Mouse (Mus musculus): ENCODE measurements around the gene Sap30bp. TPM values are rescaled to one million over a fixed set of nuclear protein-coding genes. Genes with fewer than 3 reads are reported as not detected.

Gene Sap30bp
- polyA plus RNA-seq, 1 experiment from 2014 or later, result 46.3 TPM

DNA sequence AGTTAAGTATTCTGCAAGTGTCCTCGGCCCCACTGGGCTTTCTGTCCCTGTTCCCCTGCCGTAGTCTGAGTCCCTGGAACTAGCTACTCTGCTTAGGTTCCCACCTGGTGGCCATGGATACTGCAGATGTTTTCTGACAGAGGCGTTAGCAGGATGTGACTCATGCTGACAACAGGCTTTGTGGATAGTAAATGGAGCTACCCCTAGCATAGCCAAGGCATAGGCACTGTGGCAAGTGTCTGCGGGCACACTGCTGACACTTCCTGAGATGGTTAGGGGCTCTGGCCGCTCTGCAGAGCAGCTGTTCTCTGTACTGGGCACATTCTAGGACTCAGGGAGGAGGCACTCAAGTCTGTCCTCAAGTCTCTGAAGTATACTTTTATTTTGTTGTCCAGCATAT is 21.6 kb downstream of the Sap30bp start:
- ATAC-seq (no peak), DNase-seq (ENCODE audit: low read depth, low spot score) (no peak)
- no peak for TF ChIP-seq CTCF (IDR thresholded peaks at IDR 0.05)
- in situ Hi-C loops (cut with MboI; ENCODE audit: low pct_unique_long_range_greater_than_20kb), result no loop called here
- no peaks in the 10 kb centered on the region for H3K27me3 ChIP-seq
- ChIA-PET POLR2A (interaction anchor here (0.6 kb wide), 1 partner anchor 15 kb away, joined by 3 read pairs; no protein-coding TSS in a partner anchor), CTCF (interaction anchor here (1.2 kb wide), 1 partner anchor 13 kb away, joined by 4 read pairs; no protein-coding TSS in a partner anchor)

DNA sequence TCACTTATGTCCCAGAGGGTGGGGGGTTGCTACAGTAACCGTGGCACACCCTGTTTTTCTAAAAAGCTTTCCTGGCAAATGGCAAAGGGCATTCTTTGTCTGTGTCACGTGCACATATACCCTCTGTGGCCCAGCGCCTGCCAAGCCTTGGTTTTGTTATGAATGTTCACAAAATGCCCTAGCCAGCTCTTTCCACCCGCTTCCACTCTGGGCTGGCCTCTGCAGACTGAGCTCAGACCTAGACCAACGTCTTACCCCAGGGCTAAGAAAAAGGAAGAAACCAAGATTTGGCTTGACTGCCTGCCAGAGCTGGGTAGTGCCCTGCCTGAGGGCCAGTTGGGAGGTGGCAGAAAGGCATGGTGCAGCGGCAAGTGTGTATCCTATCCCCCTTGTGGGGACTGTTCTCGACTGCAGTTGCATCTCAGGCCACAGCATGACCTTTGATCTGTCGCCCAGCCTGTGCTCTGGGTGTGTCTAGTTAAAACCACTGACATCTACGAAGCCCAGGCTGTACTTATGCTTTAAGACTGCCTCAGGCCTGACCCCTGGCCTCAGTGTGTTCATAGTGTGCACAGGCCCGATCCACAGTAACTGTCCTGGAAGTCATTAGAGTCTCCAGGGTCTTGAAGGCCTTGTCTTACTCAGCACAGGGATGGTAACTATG is 22.2 kb downstream of the Sap30bp start:
- DNase-seq (ENCODE audit: low read depth, low spot score), result no peak
- POLR2A ChIA-PET, result interaction anchor here (0.6 kb wide), 1 partner anchor 190 kb away, joined by 4 read pairs; the partner anchor contains the start of gene Tmem94
- in situ Hi-C loops (cut with MboI; ENCODE audit: low pct_unique_long_range_greater_than_20kb), result no loop called here
- no peak for ATAC-seq
- CTCF ChIA-PET, result interaction anchor here (1.2 kb wide), 1 partner anchor 13 kb away, joined by 4 read pairs; no protein-coding TSS in a partner anchor
- H3K27me3 ChIP-seq, result no peaks in the 10 kb centered on the region
- TF ChIP-seq CTCF (IDR thresholded peaks at IDR 0.05), result no peak

DNA sequence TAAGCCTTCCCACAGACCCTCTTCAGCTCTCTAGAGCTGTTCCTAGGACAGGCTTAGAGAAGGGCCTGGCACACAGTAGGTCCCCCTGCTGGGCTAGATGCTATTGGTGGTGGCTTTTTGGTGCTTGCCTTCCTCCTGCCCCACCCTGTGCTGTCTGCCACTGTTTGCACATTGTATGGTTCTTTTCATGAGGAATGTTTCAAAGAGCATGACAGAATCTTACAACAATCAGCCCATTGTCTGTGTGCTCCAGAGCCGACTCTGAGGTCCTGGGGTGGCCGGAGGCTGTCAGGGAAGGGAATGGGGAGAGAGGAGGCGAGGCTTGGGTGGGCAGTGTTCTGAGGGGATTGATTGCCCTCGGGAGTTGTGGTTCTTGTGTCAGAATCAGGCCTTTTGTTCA is 23.4 kb downstream of the Sap30bp start:
- H3K27me3 ChIP-seq, result no peaks in the 10 kb centered on the region
- CTCF ChIA-PET, result interaction anchor here (0.9 kb wide), 1 partner anchor 16 kb away, joined by 3 read pairs; no protein-coding TSS in a partner anchor
- TF ChIP-seq CTCF (IDR thresholded peaks at IDR 0.05), result no peak
- ATAC-seq (no peak), DNase-seq (ENCODE audit: low read depth, low spot score) (no peak)
- in situ Hi-C loops (cut with MboI; ENCODE audit: low pct_unique_long_range_greater_than_20kb), result no loop called here
- POLR2A ChIA-PET, result no interaction called here

DNA sequence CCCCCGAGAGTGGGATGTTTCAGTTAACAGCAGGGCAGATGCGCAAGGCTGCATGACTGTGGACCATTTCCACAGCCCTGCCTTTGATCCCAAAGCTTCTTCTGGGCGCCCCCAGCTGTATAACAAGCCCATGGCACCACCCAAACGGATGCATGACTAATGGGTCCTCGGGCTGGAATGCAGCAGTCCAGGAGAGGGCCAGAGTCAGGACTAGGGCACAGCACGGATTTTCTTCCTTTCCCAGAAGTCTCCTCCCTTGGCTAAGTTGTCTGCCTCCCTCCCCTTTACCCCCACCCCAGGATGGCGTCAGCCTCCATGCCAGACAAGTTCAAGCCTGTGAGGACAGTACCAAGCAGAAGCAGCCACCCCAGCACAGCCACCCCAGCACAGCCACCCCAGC is 24.9 kb downstream of the Sap30bp start:
- DNase-seq (ENCODE audit: low read depth, low spot score), result no peak
- ChIA-PET CTCF (interaction anchor here (1.0 to 1.1 kb wide), 2 partner anchors 13 to 18 kb away, joined by 3 read pairs; no protein-coding TSS in a partner anchor), POLR2A (interaction anchor here (0.5 to 1.4 kb wide), 2 partner anchors 9 to 22 kb away, joined by 3 to 4 read pairs; no protein-coding TSS in a partner anchor)
- H3K27me3 ChIP-seq, result no peaks in the 10 kb centered on the region
- ATAC-seq, result no peak
- no peak for TF ChIP-seq CTCF (IDR thresholded peaks at IDR 0.05)
- in situ Hi-C loops (cut with MboI; ENCODE audit: low pct_unique_long_range_greater_than_20kb), result no loop called here

DNA sequence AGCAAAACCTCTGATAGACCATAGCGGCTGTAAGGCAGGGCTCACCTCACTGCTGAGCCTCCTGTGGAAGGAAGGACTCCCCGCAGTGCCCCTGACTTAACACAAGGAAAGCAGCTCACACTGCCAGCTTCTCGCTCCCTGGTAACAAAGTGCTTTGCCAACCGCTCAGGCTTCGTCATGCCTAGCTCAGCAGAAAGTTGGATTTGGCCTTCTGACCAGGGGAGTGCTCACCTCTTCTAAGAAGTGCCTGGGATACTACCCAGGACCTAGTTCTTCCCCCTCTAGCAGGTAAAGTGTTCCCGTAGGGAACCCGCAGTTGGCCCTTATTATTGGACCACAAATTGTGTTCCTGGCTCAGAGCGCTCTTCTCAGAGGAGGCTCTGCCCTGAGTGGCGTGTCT is 25.9 kb downstream of the Sap30bp start:
- no peaks in the 10 kb centered on the region for H3K27me3 ChIP-seq
- no peak for TF ChIP-seq CTCF (IDR thresholded peaks at IDR 0.05)
- in situ Hi-C loops (cut with MboI; ENCODE audit: low pct_unique_long_range_greater_than_20kb), result no loop called here
- POLR2A ChIA-PET, result no interaction called here
- ATAC-seq (no peak), DNase-seq (ENCODE audit: low read depth, low spot score) (no peak)
- CTCF ChIA-PET, result no interaction called here

DNA sequence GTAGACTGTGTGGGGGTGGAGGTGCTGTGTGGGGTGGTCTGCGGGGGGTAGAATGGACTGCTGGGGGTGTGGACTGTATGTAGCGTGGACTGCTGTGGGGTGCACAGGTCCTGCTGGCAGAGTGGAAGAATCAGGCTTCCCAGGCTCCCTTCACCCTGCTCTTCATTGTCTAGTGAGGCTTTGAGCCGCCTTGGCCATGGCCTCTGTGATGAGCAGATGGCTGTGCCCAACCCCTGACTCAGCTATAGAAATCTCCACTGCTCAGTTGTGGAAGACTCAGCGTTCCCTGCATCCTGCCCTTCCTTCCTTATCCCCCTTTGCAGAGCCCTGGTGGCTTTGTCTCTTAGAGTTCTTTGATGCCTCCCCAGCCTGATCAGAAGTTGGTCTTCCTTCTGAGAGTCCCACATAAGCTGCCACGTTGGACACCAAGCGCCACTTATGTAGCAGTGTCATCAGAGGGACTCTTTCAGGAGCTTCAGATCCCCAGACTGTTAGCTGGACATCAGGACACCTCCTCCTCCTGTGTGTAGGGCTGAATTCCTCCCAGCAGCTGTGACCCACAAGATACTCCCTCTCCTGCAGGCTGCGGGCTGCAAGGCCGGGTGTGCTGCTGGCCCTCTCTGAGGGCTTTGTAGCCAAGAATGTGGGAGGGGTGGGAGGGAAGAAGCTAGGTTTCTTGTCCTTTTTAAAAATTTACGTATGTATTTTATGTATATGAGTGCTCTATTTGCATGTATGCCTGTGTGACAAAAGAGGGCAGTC is 29.8 kb downstream of the Sap30bp start:
- ChIA-PET POLR2A (no interaction called here), CTCF (no interaction called here)
- in situ Hi-C loops (cut with MboI; ENCODE audit: low pct_unique_long_range_greater_than_20kb), result no loop called here
- no peaks in the 10 kb centered on the region for H3K27me3 ChIP-seq
- DNase-seq (ENCODE audit: low read depth, low spot score) (no peak), ATAC-seq (no peak)
- no peak for TF ChIP-seq CTCF (IDR thresholded peaks at IDR 0.05)

DNA sequence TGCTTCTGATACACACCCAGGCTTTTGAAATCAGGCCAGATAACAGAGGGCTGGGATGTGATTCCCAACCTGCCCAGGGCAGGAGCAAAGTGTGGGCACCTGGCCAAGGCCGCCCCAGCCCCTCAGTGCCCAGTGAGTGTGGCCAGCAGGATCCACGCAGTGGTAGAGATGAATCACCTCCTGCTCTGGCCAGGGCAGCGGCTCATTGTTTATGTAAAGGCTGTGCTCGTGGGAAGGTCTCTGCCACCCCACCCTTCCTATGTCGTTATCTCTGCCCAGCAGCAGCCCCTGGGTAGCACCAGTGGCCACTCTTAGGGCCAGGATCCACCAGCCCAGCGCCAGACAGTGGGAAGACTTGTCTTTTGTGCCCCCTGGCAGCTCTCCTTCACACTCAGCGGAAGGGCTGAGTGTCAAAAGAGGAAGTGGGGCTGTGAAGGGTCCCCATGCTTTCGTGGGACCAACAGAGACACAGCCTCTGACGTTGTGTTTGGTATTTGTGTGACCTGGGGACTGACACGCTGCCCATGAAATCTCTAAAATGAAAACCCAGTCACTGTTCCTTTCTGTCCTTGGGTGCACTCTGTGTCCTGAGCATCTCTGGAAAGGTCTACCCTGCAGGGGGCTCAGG is 32.0 kb downstream of the Sap30bp start:
- TF ChIP-seq CTCF (IDR thresholded peaks at IDR 0.05), result no peak
- ATAC-seq (peak; percentile 59), DNase-seq (ENCODE audit: low read depth, low spot score) (peak; percentile 73)
- ChIA-PET CTCF (no interaction called here), POLR2A (interaction anchor here (0.7 kb wide), 1 partner anchor 258 kb away, joined by 3 read pairs; no protein-coding TSS in a partner anchor)
- in situ Hi-C loops (cut with MboI; ENCODE audit: low pct_unique_long_range_greater_than_20kb), result no loop called here
- H3K27me3 ChIP-seq, result no peaks in the 10 kb centered on the region

DNA sequence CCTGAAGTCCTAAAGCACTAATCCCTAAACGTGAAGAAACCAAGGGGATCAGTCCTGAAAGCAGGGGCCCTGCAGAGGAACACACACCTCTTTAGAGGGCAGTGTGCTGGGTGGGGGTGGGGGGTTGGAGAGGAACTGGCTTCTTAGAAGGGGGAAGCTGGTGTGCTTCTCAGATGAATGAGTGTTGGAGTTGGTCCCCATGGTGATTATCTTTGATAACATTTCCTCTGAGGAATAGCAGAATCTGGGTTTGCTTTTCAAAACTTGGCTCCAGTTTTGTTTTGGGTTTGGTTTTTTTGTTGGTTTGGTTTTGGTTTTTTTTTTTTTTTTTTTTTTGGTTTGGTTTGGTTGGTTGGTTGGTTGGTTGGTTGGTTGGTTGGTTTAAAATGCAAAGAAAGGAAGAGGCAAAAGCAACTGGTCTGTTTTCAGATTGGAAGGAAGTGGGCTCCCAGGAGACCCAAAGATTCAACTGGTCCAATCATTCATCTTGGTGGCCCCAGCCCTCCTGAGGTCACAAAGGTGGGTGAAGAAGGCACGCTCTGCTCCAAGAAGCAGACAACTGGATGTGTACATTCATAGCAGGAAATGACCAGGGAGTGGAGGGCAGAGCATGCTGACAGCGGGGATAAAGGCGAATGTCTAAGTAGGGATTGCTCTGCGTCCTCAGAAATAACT is 35.8 kb downstream of the Sap30bp start:
- ATAC-seq (no peak), DNase-seq (ENCODE audit: low read depth, low spot score) (no peak)
- ChIA-PET POLR2A (no interaction called here), CTCF (no interaction called here)
- H3K27me3 ChIP-seq, result no peaks in the 10 kb centered on the region
- no peak for TF ChIP-seq CTCF (IDR thresholded peaks at IDR 0.05)
- in situ Hi-C loops (cut with MboI; ENCODE audit: low pct_unique_long_range_greater_than_20kb), result no loop called here

DNA sequence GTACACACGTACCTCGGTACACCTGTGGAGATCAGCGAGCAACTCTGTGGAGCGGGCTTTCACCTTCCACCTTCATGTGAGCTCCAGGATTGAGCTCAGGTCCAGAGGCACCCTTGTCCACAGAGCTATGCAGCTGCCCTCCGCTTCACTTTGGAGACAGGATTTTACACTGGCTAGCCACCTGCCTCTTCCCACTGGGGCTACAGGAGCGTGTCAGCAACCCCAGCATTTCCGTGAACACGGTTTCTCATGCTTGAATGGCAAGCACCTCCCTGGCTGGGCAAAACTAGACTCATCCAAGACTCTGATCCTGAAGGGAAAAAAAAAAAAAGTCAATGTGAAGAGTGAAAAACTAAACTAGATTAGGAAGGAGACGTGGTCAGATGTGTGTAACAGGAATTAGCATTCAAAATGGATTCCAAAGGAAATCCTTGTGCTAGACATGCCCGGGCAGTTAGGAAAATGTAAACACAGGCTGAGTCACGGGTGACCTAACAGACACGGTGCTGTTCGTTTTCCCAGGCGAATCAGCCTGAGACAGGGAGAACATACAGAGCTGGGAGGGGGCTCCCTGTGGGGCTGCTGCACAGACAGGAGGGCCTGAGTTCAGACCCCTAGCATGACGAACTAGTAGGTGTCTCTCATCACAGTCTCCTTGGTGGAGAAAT is 37.1 kb downstream of the Sap30bp start:
- ChIA-PET CTCF (interaction anchor here (1.4 to 1.8 kb wide), 3 partner anchors 10 to 26 kb away, joined by 3 to 5 read pairs (median 3); no protein-coding TSS in a partner anchor), POLR2A (interaction anchor here (0.7 kb wide), 1 partner anchor 16 kb away, joined by 3 read pairs; no protein-coding TSS in a partner anchor)
- ATAC-seq (peak; percentile 31), DNase-seq (ENCODE audit: low read depth, low spot score) (peak; percentile 81)
- TF ChIP-seq CTCF (IDR thresholded peaks at IDR 0.05), result no peak
- no peaks in the 10 kb centered on the region for H3K27me3 ChIP-seq
- in situ Hi-C loops (cut with MboI; ENCODE audit: low pct_unique_long_range_greater_than_20kb), result no loop called here

DNA sequence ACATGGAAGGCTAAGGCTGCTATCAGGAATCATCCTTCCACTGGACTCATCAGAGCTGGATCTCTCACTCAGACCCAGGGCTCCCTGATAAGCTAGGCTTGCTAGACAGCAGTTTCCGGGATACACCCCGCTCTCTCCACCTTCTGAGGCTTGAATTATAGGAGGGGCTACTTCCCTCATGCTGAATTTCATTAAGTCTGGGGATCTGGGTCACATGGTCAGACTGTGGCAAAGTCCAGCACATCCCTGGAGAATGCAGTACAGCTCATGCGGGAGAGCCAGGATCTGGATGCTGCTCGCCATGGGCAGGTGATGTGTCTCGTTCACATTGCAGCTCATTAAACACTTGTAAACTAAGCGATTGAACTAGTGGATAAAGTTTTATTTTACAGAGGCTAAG is 37.9 kb downstream of the Sap30bp start:
- in situ Hi-C loops (cut with MboI; ENCODE audit: low pct_unique_long_range_greater_than_20kb), result no loop called here
- DNase-seq (ENCODE audit: low read depth, low spot score) (peak; percentile 68), ATAC-seq (peak; percentile 36)
- H3K27me3 ChIP-seq, result no peaks in the 10 kb centered on the region
- TF ChIP-seq CTCF (IDR thresholded peaks at IDR 0.05), result no peak
- CTCF ChIA-PET, result interaction anchor here (1.3 to 1.8 kb wide), 4 partner anchors 9 to 31 kb away, joined by 3 to 6 read pairs (median 4); no protein-coding TSS in a partner anchor
- POLR2A ChIA-PET, result no interaction called here
